Mouse (Mus musculus) brown adipose tissue, adult 24 weeks (tissue): ENCODE results near the gene Carnmt1. TPM values are rescaled to one million over a fixed set of nuclear protein-coding genes. Genes with fewer than 3 reads are reported as not detected.
"Not testable (repeated sequence)": the region's sequence is repeated elsewhere in the genome, so short reads cannot be mapped to it uniquely, and the experiment has no call there.

Source experiments
- H3K27ac ChIP-seq: fragments of 200-500 bp; replicated peaks from 2 replicates; pipeline ENCODE4 v1.5.1; 2012; ENCODE audit warnings: low read depth, mild to moderate bottlenecking, low read length
- H3K4me1 ChIP-seq: fragments of 200-500 bp; 2 replicates; pipeline ENCODE4 v1.6.1; 2012; ENCODE audit warnings: low read length, mixed read lengths; ENCODE audit not compliant: control insufficient read depth, insufficient read depth, insufficient read length
- H3K4me3 ChIP-seq: fragments of 200-500 bp; 2 replicates; pipeline ENCODE4 v1.5.1; 2012; ENCODE audit warnings: low read depth, mild to moderate bottlenecking, low read length, moderate library complexity; ENCODE audit not compliant: insufficient read depth
- polyA plus RNA-seq: library from polyadenylated mRNA; stranded (reverse); fragments of >200 nt; gene quantifications from 2 replicates; pipeline ENCODE4 v1.2.4, GENCODE M21; 2012; ENCODE audit not compliant: missing spikeins, insufficient read depth, insufficient read length

Carnmt1 gene
- polyA plus RNA-seq, 1 experiment: 24.6 TPM

- peak overlapping the region; percentile 75 for H3K4me3 ChIP-seq
- not testable (repeated sequence) for H3K27ac ChIP-seq
These were observed 42.8 kb downstream of the Carnmt1 start for GRCm38 (mm10) chr19:18713357-18713756.

GRCm38 (mm10) chr19:18716374-18716773 lies 45.8 kb downstream of the Carnmt1 start:
- Histone ChIP-seq H3K27ac (no peak overlapping the region), H3K4me1 (peaks cover 2% of the 10 kb centered on the region; the same call in 1 of the 2 replicates), H3K4me3 (no peak overlapping the region)

More at GRCm38 (mm10) chr19:18713357-18713756, 42.8 kb downstream of the Carnmt1 start:
- not testable (repeated sequence) for H3K4me1 ChIP-seq

GRCm38 (mm10) chr19:18720337-18720736 lies 49.8 kb downstream of the Carnmt1 start:
- no peaks in the 10 kb centered on the region for H3K4me1 ChIP-seq
- no peak overlapping the region for H3K27ac ChIP-seq
- no peak overlapping the region for H3K4me3 ChIP-seq

- Histone ChIP-seq H3K4me1 (no peaks in the 10 kb centered on the region), H3K27ac (no peak overlapping the region), H3K4me3 (no peak overlapping the region)
These were observed 54.6 kb downstream of the Carnmt1 start for GRCm38 (mm10) chr19:18725186-18725585.

GRCm38 (mm10) chr19:18730255-18730654 lies 59.7 kb downstream of the Carnmt1 start:
- Histone ChIP-seq H3K27ac (no peak overlapping the region), H3K4me1 (no peaks in the 10 kb centered on the region), H3K4me3 (no peak overlapping the region)

GRCm38 (mm10) chr19:18731077-18731476 lies 60.5 kb downstream of the Carnmt1 start:
- Histone ChIP-seq H3K4me3 (no peak overlapping the region), H3K4me1 (no peaks in the 10 kb centered on the region), H3K27ac (no peak overlapping the region)

- Histone ChIP-seq H3K4me3 (no peak overlapping the region), H3K27ac (no peak overlapping the region), H3K4me1 (no peaks in the 10 kb centered on the region)
These were observed 65.3 kb downstream of the Carnmt1 start for GRCm38 (mm10) chr19:18735901-18736300.

GRCm38 (mm10) chr19:18739146-18739545 lies 68.6 kb downstream of the Carnmt1 start:
- no peak overlapping the region for H3K4me3 ChIP-seq
- no peaks in the 10 kb centered on the region for H3K4me1 ChIP-seq
- H3K27ac ChIP-seq: no peak overlapping the region

GRCm38 (mm10) chr19:18743946-18744345 lies 73.4 kb downstream of the Carnmt1 start:
- no peak overlapping the region for H3K4me3 ChIP-seq
- H3K27ac ChIP-seq: no peak overlapping the region
- H3K4me1 ChIP-seq: no peaks in the 10 kb centered on the region

- Histone ChIP-seq H3K4me3 (no peak overlapping the region), H3K4me1 (no peaks in the 10 kb centered on the region), H3K27ac (no peak overlapping the region)
These were observed 76.2 kb downstream of the Carnmt1 start for GRCm38 (mm10) chr19:18746576-18747340.

GRCm38 (mm10) chr19:18747379-18747778 lies 76.8 kb downstream of the Carnmt1 start:
- no peak overlapping the region for H3K4me3 ChIP-seq
- no peak overlapping the region for H3K27ac ChIP-seq
- H3K4me1 ChIP-seq: no peaks in the 10 kb centered on the region

- no peak within 1 kb of the TSS for H3K27ac ChIP-seq
- no peaks in the 10 kb centered on the region for H3K4me1 ChIP-seq
- peak within 1 kb of the TSS; percentile 37 for H3K4me3 ChIP-seq
These were observed 79.2 kb downstream of the Carnmt1 start, which contains the start of gene Trpm6 for GRCm38 (mm10) chr19:18749598-18750339. TSS of gene Trpm6 (plus strand) at chr19:18749983.

Other genes with a start within 250 kb of the Carnmt1 start
- gene Ostf1, start 38.9 kb upstream of the Carnmt1 start, polyA plus RNA-seq: 92.4 and 102 TPM in 2 replicates
- 5.0 and 14.7 TPM in 2 replicates for gene Nmrk1, start 38.8 kb upstream of the Carnmt1 start, polyA plus RNA-seq
- gene D030056L22Rik, start 42.4 kb downstream of the Carnmt1 start, polyA plus RNA-seq: 8.0 and 13.2 TPM in 2 replicates
- 0.17 TPM in 1 of 2 replicates, not detected in the other for gene Trpm6, start 79.2 kb downstream of the Carnmt1 start, polyA plus RNA-seq